Mouse (Mus musculus) retina, adult 2 months (tissue): Measurements from ENCODE around the gene Nucks1.

Source experiments
- DNase-seq: peaks from one replicate; pipeline ENCODE4 v3.0.0-alpha.2; 2012; ENCODE audit warnings: low read depth, low spot score

Nucks1 gene

DNA sequence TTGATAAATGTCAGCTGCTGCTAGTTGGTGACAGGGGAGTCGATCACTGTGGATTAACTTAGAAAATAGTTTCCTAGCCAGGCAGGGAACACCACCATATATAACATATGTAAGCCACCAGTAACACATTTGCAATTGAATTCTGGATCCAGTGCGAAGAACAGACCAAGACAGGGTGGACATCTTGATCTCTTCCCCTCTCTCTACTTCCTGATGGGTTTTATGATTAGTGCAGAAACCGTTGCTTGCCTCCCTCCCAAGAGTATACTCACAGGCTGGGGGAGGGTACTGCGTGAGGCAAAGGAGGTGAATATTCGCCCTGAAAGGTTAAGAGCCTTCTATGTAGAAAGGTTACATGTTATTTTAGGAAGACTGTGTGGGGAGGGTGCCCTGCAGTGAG is 55.5 kb downstream of the Nucks1 start:
- DNase-seq: no peak

DNA sequence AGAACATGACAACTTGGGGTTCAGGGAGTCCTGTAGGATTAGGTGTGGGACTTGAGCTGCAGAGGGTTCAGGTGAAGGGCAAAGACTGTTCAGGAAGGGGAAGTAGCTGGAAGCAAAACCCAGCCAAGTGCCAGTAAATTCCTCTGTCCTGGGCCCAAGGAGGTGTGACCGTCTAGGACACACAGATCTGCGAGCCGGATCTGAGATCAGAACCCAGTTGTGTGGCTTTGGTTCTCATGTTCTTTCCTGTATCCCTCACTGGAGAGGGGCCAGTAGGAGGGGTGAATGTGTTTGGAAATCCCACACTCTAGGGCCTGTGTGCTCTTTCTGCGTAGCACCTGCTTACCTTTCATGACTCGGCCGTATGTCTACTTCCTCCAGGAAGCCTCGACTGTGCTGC is 57.0 kb downstream of the Nucks1 start:
- DNase-seq: no peak

DNA sequence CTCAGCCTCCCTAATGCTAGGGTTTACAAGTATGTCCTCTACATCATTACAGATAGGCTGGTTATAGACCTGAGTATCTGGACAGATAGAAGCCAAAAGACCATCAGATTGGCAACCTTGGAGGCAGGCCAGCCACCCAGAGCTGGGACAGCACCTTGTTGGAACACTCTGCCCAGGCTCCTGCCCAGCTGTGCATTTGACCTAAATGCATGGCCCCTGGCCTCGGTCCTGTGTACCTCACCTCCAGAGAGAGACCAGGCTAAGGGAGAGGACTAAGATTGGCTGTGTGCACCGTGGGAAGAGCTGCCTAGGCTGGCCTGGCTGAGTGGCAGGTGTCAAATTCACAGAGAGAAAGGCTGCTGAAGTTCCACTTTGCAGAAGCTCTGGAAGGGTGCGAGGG is 58.2 kb downstream of the Nucks1 start:
- DNase-seq: no peak

DNA sequence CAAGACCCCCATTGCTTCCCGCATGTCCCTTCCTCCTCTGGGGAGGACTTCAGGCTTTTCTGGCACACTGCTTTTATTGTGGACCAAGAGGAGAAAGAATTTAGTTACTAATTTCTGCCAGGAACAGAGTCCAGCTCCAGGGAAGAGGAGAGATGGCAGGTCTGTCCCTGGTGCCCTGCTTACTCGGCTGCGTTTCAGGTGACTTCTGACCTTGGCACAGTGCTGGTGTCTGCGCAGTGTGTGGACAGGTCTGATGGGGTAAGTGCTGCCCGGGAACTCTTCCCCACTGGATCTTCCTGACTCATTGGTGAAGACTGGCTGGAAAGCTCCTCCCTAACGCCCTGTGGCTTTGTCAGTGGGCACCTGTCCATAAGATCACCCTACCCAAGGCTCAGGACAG is 58.6 kb downstream of the Nucks1 start:
- no peak for DNase-seq

DNA sequence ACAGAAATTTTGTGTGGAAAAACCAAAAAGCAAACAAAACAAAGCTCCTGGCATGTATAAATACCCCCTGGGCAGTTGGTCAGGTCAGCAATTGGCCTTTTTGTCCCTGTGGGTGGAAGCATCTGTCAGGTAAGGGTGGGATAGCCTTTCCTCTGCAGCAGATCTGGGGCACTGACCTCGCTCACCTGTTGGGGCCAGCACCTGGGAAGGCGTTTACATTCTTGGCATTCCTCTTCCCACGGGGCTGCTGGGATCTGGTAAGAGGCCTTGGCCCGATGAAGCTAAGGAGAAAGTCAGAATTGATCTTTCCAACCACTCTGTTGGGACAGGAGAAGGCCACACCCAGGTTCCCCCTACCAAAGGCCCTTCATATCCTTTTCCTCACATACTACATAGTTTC is 59.5 kb downstream of the Nucks1 start:
- DNase-seq: no peak

DNA sequence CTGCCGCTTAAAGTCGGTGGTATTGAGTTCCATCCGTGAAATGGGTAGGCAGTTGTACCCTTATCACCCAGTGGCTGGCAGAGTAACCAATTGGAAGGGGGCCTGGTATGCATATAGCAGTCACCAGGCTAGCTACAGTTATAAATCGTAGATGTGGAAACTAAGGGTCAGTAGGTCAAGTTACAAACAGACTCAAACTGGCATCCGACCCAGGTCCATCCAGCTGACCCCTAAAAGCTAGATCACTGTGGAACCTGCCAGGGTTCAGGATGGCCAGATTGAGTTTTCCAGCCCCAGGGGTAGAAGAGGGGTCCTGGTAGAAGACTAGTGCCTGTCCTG is 60.0 kb downstream of the Nucks1 start:
- DNase-seq: no peak

DNA sequence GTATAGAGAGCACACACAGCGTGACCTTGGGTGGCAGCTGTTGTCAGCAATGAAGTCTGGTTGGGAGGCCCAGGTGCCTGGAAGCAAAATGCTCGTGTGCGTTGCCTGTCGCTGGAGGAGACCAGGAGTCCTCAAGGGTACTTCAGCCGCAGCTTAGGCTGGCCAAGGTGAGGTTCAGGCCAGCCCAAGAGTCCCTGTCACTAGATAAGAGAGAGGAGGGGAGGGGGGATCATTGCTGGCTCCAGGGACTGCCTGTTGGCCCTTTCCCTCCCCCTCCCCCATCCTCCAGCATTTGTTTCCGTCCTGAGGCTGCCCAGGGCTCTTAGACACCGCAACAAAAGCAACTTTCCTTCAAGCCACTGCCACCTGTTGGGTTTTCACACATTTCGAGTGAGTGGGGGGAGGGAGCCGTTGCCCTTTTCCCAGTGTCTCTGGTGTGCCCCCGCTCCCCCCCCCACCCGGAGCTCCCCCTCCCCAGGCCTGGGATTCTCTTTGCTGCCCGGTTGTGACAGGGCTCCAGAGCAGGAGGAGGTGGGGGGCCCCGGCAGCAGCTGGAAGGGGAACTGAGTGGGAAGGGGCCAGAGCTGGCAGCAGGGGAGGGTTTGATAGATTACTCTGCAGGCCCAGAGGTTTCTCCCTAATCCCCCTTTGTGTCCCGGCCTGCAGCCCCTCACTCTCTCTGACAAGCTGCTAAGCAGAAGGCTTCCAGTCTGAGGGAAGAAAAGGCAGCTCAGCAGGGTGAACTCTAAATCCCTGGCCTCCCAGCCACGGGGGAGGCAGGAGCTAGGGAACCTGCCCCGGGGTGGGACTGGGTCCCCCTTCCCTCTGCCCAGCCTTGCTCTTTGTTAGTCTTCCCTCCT is 60.6 kb downstream of the Nucks1 start:
- no peak for DNase-seq

DNA sequence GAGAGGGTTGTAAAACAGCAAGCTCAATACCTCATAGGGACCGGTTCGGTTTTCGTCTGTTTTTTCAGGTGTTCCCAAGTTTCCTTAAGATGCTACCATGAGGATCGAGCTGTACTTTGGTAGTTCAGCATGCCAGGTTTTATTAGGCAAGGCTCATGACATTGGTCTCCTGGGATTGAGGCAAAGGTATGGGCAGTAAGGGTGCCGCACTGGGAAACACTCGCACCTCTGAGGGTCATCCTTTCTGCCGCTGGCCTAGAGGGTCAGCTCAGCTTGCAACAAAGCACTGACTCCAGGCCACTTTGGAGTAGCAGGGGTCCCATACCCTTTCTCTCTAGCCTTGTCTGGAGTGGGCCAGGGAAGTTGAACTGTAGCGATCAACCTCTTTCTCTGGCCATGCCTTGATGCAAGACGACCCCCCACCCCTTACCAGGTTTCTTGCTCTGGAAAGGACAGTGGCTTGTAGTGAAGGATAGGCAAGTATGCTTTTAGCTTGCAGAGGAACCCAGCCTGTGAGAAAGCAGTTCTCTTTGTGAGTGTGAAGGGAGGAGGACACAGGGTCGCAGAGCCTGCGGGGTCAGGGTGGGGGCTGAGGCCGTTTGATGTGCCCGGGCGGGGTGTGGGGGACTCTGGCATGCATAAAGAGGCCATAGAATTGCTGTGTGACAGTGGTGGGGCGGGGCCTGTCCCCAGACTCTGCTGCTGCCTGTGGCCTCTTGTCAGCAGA is 61.6 kb downstream of the Nucks1 start:
- DNase-seq: no peak

DNA sequence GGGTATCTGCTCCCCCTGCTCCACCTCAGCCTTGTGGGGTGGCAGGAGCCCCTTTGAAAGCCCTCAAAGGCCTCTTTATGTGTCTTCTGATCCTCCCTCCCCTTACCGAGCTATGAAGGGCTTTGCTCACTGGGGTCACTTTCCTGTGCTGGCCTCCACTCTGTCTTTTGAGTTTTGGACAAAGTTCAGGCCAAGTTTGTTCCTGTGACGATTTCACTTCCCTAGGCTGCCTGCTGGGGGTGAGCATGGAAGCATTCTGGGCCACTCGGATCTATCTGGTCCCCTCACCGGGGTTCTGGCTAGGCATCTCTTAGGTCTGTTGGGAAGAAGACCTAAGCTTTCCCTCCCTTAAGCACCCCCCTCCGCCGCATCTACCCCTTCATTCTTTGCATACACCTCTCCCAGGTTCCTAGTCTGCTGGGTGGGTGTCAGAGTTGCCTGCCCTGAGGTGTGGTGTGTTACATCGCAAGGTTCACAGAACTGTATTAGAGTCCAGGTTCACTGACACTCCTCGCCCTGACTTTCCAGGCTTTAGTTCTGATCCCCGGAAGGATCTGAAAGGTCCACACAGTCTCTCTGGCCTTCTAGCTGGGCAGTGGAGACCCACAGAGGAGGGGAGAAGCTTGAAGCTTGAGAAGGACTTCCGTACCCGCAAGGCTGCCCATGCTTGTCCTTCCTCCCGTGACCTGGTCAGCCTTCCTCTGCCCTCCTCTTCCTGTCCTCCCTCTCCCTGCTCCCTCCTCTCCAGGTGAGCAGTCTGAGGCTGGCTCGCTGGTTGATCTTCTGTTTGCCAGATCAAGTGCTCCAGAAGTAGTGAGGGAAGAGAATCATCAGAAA is 62.4 kb downstream of the Nucks1 start:
- DNase-seq: no peak

DNA sequence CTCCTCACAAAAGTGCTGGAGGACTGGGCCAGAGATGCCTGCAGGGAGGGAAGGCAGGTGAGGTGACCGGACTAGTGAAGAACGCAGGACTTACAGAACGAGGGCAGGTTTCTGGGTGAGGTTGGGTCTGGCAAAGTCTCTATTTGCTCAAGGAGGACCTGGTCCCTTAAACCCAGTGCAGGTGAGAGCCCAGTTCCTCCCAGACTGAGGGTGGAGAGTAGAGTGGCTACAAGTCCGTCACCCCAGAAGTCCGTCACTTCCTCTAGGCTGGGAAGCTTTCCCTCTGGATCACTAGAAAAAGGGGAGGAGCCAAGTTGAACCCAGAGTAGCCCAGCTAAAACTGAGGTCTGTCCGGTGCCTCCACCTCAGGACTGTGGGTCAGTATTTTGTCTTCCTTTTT is 63.7 kb downstream of the Nucks1 start:
- DNase-seq: no peak

DNA sequence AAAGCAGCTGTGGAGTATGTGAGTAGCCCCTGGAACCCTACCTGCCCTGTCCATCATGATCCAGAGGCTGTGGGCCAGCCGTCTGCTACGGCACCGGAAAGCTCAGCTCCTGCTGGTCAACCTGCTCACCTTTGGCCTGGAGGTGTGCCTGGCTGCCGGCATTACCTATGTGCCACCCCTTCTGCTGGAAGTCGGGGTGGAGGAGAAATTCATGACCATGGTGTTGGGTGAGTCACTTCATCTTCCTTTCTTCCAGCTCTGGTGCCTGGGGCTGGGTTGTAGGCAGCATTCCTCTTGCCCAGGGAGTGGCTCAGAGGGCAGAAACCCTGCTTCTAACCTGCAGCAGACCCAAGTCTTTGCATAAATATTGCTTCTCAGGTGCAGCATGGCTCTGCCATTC is 66.6 kb downstream of the Nucks1 start:
- DNase-seq: no peak

DNA sequence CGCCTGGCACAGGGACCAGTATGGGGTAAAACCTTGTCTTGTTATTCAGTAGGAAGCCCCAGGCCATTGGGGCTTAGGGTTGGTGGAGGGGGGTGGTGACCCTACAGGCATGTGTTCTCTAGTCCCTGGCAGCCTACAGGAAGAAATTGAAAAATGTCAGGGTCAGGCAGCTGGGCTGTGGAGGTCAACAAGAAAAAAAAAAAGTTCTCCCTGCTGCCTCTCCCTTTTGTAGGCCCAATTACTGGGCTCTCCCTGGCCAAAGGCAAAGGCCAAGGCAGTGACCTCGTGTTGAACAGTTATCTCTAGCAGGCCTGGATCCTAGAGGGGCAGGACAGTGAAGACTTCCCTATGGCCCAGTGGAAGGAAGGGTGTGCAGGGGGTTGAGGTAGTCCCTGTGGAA is 70.1 kb downstream of the Nucks1 start:
- DNase-seq: no peak

DNA sequence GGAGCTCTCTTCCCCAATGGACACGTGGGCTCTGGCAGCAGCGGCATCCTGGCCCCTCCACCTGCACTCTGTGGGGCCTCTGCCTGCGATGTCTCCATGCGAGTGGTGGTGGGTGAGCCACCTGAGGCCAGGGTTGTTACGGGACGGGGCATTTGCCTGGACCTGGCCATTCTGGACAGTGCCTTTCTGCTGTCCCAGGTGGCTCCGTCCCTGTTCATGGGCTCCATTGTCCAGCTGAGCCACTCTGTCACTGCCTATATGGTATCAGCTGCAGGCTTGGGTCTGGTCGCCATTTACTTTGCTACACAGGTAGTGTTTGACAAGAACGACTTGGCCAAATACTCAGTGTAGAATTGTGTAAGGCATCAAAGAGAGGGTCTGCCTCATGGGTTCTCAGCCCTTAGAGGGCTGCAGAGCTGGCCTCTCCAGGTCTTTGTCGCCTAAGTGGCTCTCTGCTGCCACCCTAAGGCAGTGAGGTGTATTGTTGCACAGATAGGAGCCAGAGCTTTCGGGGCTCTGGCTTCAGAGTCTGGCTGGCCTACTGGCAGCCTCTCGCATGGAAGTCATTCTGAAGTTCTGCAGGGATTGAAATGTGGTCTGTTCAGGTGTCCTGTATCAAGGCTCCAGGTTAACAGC is 71.2 kb downstream of the Nucks1 start:
- DNase-seq: peak; percentile 45

DNA sequence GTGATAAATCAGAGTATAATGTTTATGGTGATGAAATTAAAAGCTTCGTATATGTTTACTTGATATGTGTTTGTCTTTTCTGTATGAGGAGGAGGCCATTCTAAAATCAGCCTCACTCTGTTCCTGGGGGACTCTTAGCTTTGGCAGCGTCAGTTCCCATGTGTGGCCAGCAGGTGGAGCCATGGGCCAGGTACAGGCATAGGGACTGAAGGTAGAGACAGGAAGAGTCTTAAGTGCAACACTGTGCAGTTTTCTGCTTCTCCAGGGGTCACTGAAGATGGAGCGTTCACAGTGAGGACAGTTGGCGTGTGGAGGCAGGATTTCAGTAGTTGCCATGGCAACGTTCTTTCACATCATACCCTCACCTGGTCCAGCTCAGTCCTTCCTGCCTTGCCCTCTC is 72.6 kb downstream of the Nucks1 start:
- DNase-seq: peak; percentile 58

DNA sequence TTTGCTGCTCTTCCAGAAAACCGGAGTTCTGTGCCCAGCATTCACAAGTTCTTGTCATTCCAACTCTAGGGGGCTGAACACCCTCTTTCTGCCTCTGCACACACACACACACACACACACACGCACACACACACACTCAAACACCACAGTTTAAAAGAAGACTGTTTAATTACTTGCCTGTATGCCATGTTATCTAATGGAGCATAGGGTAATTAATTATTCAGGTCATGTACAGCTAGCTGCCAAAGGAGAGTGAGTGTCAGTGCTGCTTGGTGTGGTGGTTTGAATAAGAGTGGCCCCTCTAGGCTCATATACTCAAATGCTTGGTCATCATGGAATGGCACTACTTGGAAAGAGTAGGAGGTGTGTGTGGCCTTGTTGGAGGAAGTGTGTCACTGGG is 73.5 kb downstream of the Nucks1 start:
- DNase-seq: no peak
